Mouse (Mus musculus) left cerebral cortex, postnatal 14 days (tissue): ENCODE measurements at regions not wholly inside any gene's neighbourhood (a gene's known extent, or its start where the extent isn't known, plus 50 kb on each side); places are given as distances from the start of the nearest gene placed in this dataset.

Source experiments
- DNase-seq, 2 experiments: peaks; one replicate each; pipeline ENCODE4 v3.0.0; 2021 to 2022; ENCODE audit warnings: low spot score in 2 of 2, mixed read lengths in 1 of 2
- intact Hi-C: fragments of 180-260 bp; cut with DNase I; formaldehyde crosslinking; loops from one replicate; pipeline ENCODE4 v1.15.1; 2025

GRCm38 (mm10) chr1:76148963-76149362 is 602.9 kb downstream of the Slc4a3 start:
- intact Hi-C loops, result no loop called here

GRCm38 (mm10) chr1:76156291-76156690 is 610.2 kb downstream of the Slc4a3 start:
- intact Hi-C loops, result no loop called here
- no peak for DNase-seq

More at GRCm38 (mm10) chr1:76148963-76149362, 602.9 kb downstream of the Slc4a3 start:
- no peak for DNase-seq

- intact Hi-C loops, result no loop called here
- DNase-seq, result no peak
Measured at GRCm38 (mm10) chr1:76167486-76167885, 621.4 kb downstream of the Slc4a3 start.

- DNase-seq, result no peak
- intact Hi-C loops, result no loop called here
Measured at GRCm38 (mm10) chr1:76181181-76181580, 635.1 kb downstream of the Slc4a3 start.

GRCm38 (mm10) chr1:76194844-76195243 is 648.8 kb downstream of the Slc4a3 start:
- intact Hi-C loops, result no loop called here
- no peak for DNase-seq

GRCm38 (mm10) chr1:76197651-76198050 is 651.6 kb downstream of the Slc4a3 start:
- no peak for DNase-seq
- intact Hi-C loops, result no loop called here

- no peak for DNase-seq
- intact Hi-C loops, result no loop called here
Measured at GRCm38 (mm10) chr1:76200906-76201305, 654.8 kb downstream of the Slc4a3 start.

- no peak for DNase-seq
- intact Hi-C loops, result no loop called here
Measured at GRCm38 (mm10) chr1:76212486-76212885, 666.4 kb downstream of the Slc4a3 start.

- no peak for DNase-seq
- intact Hi-C loops, result no loop called here
Measured at GRCm38 (mm10) chr1:76244721-76245120, 698.7 kb downstream of the Slc4a3 start.

- intact Hi-C loops, result no loop called here
- DNase-seq, result peak in 1 of 2 experiments; percentile 10
Measured at GRCm38 (mm10) chr1:76246181-76246796, 700.2 kb downstream of the Slc4a3 start.

- DNase-seq, result no peak
- intact Hi-C loops, result no loop called here
Measured at GRCm38 (mm10) chr1:76247126-76247525, 701.1 kb downstream of the Slc4a3 start.

GRCm38 (mm10) chr1:76258217-76258616 is 712.2 kb downstream of the Slc4a3 start:
- intact Hi-C loops, result no loop called here
- no peak for DNase-seq

- no peak for DNase-seq
- intact Hi-C loops, result no loop called here
Measured at GRCm38 (mm10) chr1:76276148-76276547, 730.1 kb downstream of the Slc4a3 start.

GRCm38 (mm10) chr1:76276624-76277023 is 730.6 kb downstream of the Slc4a3 start:
- intact Hi-C loops, result no loop called here
- no peak for DNase-seq

- DNase-seq, result no peak
- intact Hi-C loops, result no loop called here
Measured at GRCm38 (mm10) chr1:76283322-76283721, 737.3 kb downstream of the Slc4a3 start.

GRCm38 (mm10) chr1:76322943-76323559 is 777.0 kb downstream of the Slc4a3 start:
- intact Hi-C loops, result no loop called here
- DNase-seq, result no peak

GRCm38 (mm10) chr1:76323592-76323991 is 777.5 kb downstream of the Slc4a3 start:
- intact Hi-C loops, result no loop called here
- no peak for DNase-seq

- intact Hi-C loops, result no loop called here
- no peak for DNase-seq
Measured at GRCm38 (mm10) chr1:76336011-76336410, 789.9 kb downstream of the Slc4a3 start.

GRCm38 (mm10) chr1:76362106-76362505 is 816.0 kb downstream of the Slc4a3 start:
- no peak for DNase-seq
- intact Hi-C loops, result no loop called here

- intact Hi-C loops, result no loop called here
- DNase-seq, result no peak
Measured at GRCm38 (mm10) chr1:76373931-76374330, 827.9 kb downstream of the Slc4a3 start.

- DNase-seq, result no peak
- intact Hi-C loops, result no loop called here
Measured at GRCm38 (mm10) chr1:76378154-76378553, 832.1 kb downstream of the Slc4a3 start.
